Mouse (Mus musculus): ENCODE measurements at regions not wholly inside any gene's neighbourhood (a gene's known extent, or its start where the extent isn't known, plus 50 kb on each side); places are given as distances from the start of the nearest gene placed in this dataset.

- H3K9ac ChIP-seq, result no peak overlapping the region
- H3K27ac ChIP-seq, result no peak overlapping the region
- WGBS, result 60% methylated on average over 4 of the region's 4 CpGs
- H3K27me3 ChIP-seq, result no peaks in the 10 kb centered on the region
- no peaks in the 10 kb centered on the region for H3K36me3 ChIP-seq
- H3K4me1 ChIP-seq (replicated peaks), result peaks cover 11% of the 10 kb centered on the region; the same call in 1 of the 2 replicates
- H3K9me3 ChIP-seq, result no peaks in the 10 kb centered on the region
- no peak overlapping the region for H3K4me3 ChIP-seq
- ATAC-seq (ENCODE audit: low FRiP score), result no peak
- H3K4me2 ChIP-seq, result no peak overlapping the region
Measured at GRCm38 (mm10) chr8:8810928-8811327, 120.6 kb upstream of the Arglu1 start.

GRCm38 (mm10) chr8:8809835-8810439 lies 119.6 kb upstream of the Arglu1 start:
- 41% methylated on average over 9 of the region's 9 CpGs for WGBS

GRCm38 (mm10) chr8:8809349-8809748 lies 119.0 kb upstream of the Arglu1 start:
- H3K27me3 ChIP-seq, result no peaks in the 10 kb centered on the region
- H3K27ac ChIP-seq, result no peak overlapping the region
- H3K9me3 ChIP-seq, result no peaks in the 10 kb centered on the region
- no peak overlapping the region for H3K4me2 ChIP-seq
- no peak overlapping the region for H3K9ac ChIP-seq
- ATAC-seq (ENCODE audit: low FRiP score), result no peak
- H3K36me3 ChIP-seq, result no peaks in the 10 kb centered on the region
- peaks cover 11% of the 10 kb centered on the region; the same call in 1 of the 2 replicates for H3K4me1 ChIP-seq (replicated peaks)
- 86% methylated on average over 8 of the region's 8 CpGs for WGBS
- H3K4me3 ChIP-seq, result no peak overlapping the region

More at GRCm38 (mm10) chr8:8809835-8810439, 119.6 kb upstream of the Arglu1 start:
- H3K9me3 ChIP-seq, result no peaks in the 10 kb centered on the region
- no peak overlapping the region for H3K9ac ChIP-seq
- H3K36me3 ChIP-seq, result no peaks in the 10 kb centered on the region
- no peak overlapping the region for H3K4me2 ChIP-seq
- H3K4me1 ChIP-seq (replicated peaks), result peaks cover 11% of the 10 kb centered on the region; the same call in 1 of the 2 replicates
- no peak overlapping the region for H3K4me3 ChIP-seq
- no peaks in the 10 kb centered on the region for H3K27me3 ChIP-seq
- H3K27ac ChIP-seq, result no peak overlapping the region
- peak; percentile 55; the same call in 1 of the 2 replicates for ATAC-seq (ENCODE audit: low FRiP score)

- H3K4me1 ChIP-seq (replicated peaks), result 0 out of 2 replicates have a peak, but pooled peaks cover 10% of the 10 kb centered on the region
- no peak overlapping the region for H3K4me2 ChIP-seq
- 46% methylated on average over 6 of the region's 6 CpGs for WGBS
- no peaks in the 10 kb centered on the region for H3K9me3 ChIP-seq
- no peak overlapping the region for H3K27ac ChIP-seq
- H3K9ac ChIP-seq, result no peak overlapping the region
- no peak overlapping the region for H3K4me3 ChIP-seq
- H3K36me3 ChIP-seq, result no peaks in the 10 kb centered on the region
- H3K27me3 ChIP-seq, result no peaks in the 10 kb centered on the region
- ATAC-seq (ENCODE audit: low FRiP score), result peak; percentile 60; the same call in 1 of the 2 replicates
Measured at GRCm38 (mm10) chr8:8802761-8803340, 112.5 kb upstream of the Arglu1 start.

GRCm38 (mm10) chr8:8802317-8802716 lies 112.0 kb upstream of the Arglu1 start:
- Histone ChIP-seq H3K4me3 (no peak overlapping the region), H3K36me3 (no peaks in the 10 kb centered on the region), H3K9me3 (no peaks in the 10 kb centered on the region), H3K27ac (no peak overlapping the region; the same call in 1 of the 2 replicates), H3K9ac (no peak overlapping the region), H3K4me1 (replicated peaks) (0 out of 2 replicates have a peak, but pooled peaks cover 10% of the 10 kb centered on the region), H3K4me2 (no peak overlapping the region), H3K27me3 (no peaks in the 10 kb centered on the region)
- 22% methylated on average over 5 of the region's 5 CpGs for WGBS
- no peak for ATAC-seq (ENCODE audit: low FRiP score)

GRCm38 (mm10) chr8:8801578-8801977 lies 111.3 kb upstream of the Arglu1 start:
- Histone ChIP-seq H3K4me2 (no peak overlapping the region), H3K9me3 (no peaks in the 10 kb centered on the region)
- WGBS, result 74% methylated on average over 5 of the region's 5 CpGs

GRCm38 (mm10) chr8:8797521-8797920 lies 107.2 kb upstream of the Arglu1 start:
- H3K4me1 ChIP-seq (replicated peaks), result 0 out of 2 replicates have a peak, but pooled peaks cover 10% of the 10 kb centered on the region
- H3K27me3 ChIP-seq, result no peaks in the 10 kb centered on the region
- no peak overlapping the region for H3K4me2 ChIP-seq
- H3K27ac ChIP-seq, result no peak overlapping the region
- H3K36me3 ChIP-seq, result no peaks in the 10 kb centered on the region
- H3K9ac ChIP-seq, result no peak overlapping the region
- 61% methylated on average over 3 of the region's 3 CpGs for WGBS
- no peaks in the 10 kb centered on the region for H3K9me3 ChIP-seq
- no peak for ATAC-seq (ENCODE audit: low FRiP score)
- H3K4me3 ChIP-seq, result no peak overlapping the region

More at GRCm38 (mm10) chr8:8801578-8801977, 111.3 kb upstream of the Arglu1 start:
- ATAC-seq (ENCODE audit: low FRiP score), result no peak
- Histone ChIP-seq H3K4me3 (no peak overlapping the region), H3K27ac (no peak overlapping the region), H3K9ac (no peak overlapping the region), H3K27me3 (no peaks in the 10 kb centered on the region), H3K4me1 (replicated peaks) (0 out of 2 replicates have a peak, but pooled peaks cover 10% of the 10 kb centered on the region), H3K36me3 (no peaks in the 10 kb centered on the region)

GRCm38 (mm10) chr8:8796951-8797350 lies 106.6 kb upstream of the Arglu1 start:
- 66% methylated on average over 9 of the region's 9 CpGs for WGBS

GRCm38 (mm10) chr8:8794711-8795110 lies 104.4 kb upstream of the Arglu1 start:
- 75% methylated on average over 6 of the region's 6 CpGs for WGBS
- Histone ChIP-seq H3K4me3 (no peak overlapping the region), H3K9ac (no peak overlapping the region), H3K36me3 (no peaks in the 10 kb centered on the region), H3K4me1 (replicated peaks) (no peaks in the 10 kb centered on the region), H3K27me3 (no peaks in the 10 kb centered on the region), H3K9me3 (no peaks in the 10 kb centered on the region), H3K4me2 (no peak overlapping the region), H3K27ac (no peak overlapping the region)
- ATAC-seq (ENCODE audit: low FRiP score), result no peak

More at GRCm38 (mm10) chr8:8796951-8797350, 106.6 kb upstream of the Arglu1 start:
- Histone ChIP-seq H3K27ac (no peak overlapping the region), H3K9ac (no peak overlapping the region), H3K4me3 (no peak overlapping the region), H3K9me3 (no peaks in the 10 kb centered on the region), H3K4me1 (replicated peaks) (0 out of 2 replicates have a peak, but pooled peaks cover 6% of the 10 kb centered on the region), H3K27me3 (no peaks in the 10 kb centered on the region), H3K4me2 (no peak overlapping the region), H3K36me3 (no peaks in the 10 kb centered on the region)
- no peak for ATAC-seq (ENCODE audit: low FRiP score)

- Histone ChIP-seq H3K36me3 (no peaks in the 10 kb centered on the region), H3K9ac (no peak overlapping the region), H3K4me1 (replicated peaks) (peaks cover 5% of the 10 kb centered on the region; the same call in 1 of the 2 replicates), H3K4me3 (no peak overlapping the region), H3K4me2 (no peak overlapping the region), H3K27ac (no peak overlapping the region), H3K9me3 (no peaks in the 10 kb centered on the region), H3K27me3 (0 out of 2 replicates have a peak, but pooled peaks cover 4% of the 10 kb centered on the region)
- WGBS, result 47% methylated on average over 15 of the region's 15 CpGs
- peak; percentile 52; the same call in 1 of the 2 replicates for ATAC-seq (ENCODE audit: low FRiP score)
Measured at GRCm38 (mm10) chr8:8779931-8780330, 89.6 kb upstream of the Arglu1 start.

GRCm38 (mm10) chr8:8774496-8775015 lies 84.2 kb upstream of the Arglu1 start:
- 25% methylated on average over 5 of the region's 5 CpGs for WGBS
- no peak overlapping the region for H3K4me2 ChIP-seq
- H3K9ac ChIP-seq, result no peak overlapping the region
- no peaks in the 10 kb centered on the region for H3K36me3 ChIP-seq
- no peak for ATAC-seq (ENCODE audit: low FRiP score)
- H3K9me3 ChIP-seq, result no peaks in the 10 kb centered on the region
- no peak overlapping the region for H3K27ac ChIP-seq
- no peak overlapping the region for H3K4me3 ChIP-seq
- no peaks in the 10 kb centered on the region for H3K4me1 ChIP-seq (replicated peaks)
- H3K27me3 ChIP-seq, result 0 out of 2 replicates have a peak, but pooled peaks cover 4% of the 10 kb centered on the region

GRCm38 (mm10) chr8:8772424-8772823 lies 82.1 kb upstream of the Arglu1 start:
- no peak overlapping the region for H3K4me3 ChIP-seq
- no peak overlapping the region for H3K4me2 ChIP-seq
- 82% methylated on average over 5 of the region's 5 CpGs for WGBS
- H3K27me3 ChIP-seq, result no peaks in the 10 kb centered on the region
- ATAC-seq (ENCODE audit: low FRiP score), result no peak
- no peaks in the 10 kb centered on the region for H3K36me3 ChIP-seq
- no peak overlapping the region for H3K27ac ChIP-seq
- H3K9me3 ChIP-seq, result no peaks in the 10 kb centered on the region
- no peaks in the 10 kb centered on the region for H3K4me1 ChIP-seq (replicated peaks)
- no peak overlapping the region for H3K9ac ChIP-seq
